Mouse (Mus musculus) thymus, postnatal 0 days (tissue): ENCODE results near the gene Sec31b. TPM values are rescaled to one million over a fixed set of nuclear protein-coding genes. Genes with fewer than 3 reads are reported as not detected.

Experiments
- DNase-seq: peaks from one replicate; pipeline ENCODE4 v3.0.0-alpha.2; 2015; ENCODE audit warnings: low spot score
- polyA plus RNA-seq: library from polyadenylated mRNA; unstranded; fragments of >200 nt; fragmentation: Nextera tagmentation; extraction: Ambion mirVana; gene quantifications from 2 replicates; pipeline ENCODE4 v1.2.1, GENCODE M21; 2015

Gene Sec31b
- polyA plus RNA-seq, 1 experiment from 2014 or later, result 0.81 TPM

GRCm38 (mm10) chr19:44487266-44487665, 58.4 kb downstream of the Sec31b start:
- DNase-seq, result peak; percentile 81

- DNase-seq, result peak; percentile 37
Measured at GRCm38 (mm10) chr19:44476541-44476940, 69.1 kb downstream of the Sec31b start.

- no peak for DNase-seq
Measured at GRCm38 (mm10) chr19:44475268-44475667, 70.4 kb downstream of the Sec31b start.

- DNase-seq, result peak; percentile 87
Measured at GRCm38 (mm10) chr19:44474158-44474557, 71.5 kb downstream of the Sec31b start.

Other genes with a start within 250 kb of the Sec31b start
- 0.18 TPM in 2 replicates for gene Scd4, start 212.8 kb downstream of the Sec31b start, polyA plus RNA-seq
- 1.0 and 1.5 TPM in 2 replicates for gene Scd1, start 138.0 kb downstream of the Sec31b start, polyA plus RNA-seq
- gene Wnt8b, start 52.4 kb downstream of the Sec31b start, polyA plus RNA-seq, result 4.3 and 4.5 TPM in 2 replicates
- not detected in 2 replicates for gene Gm20538, start 7.0 kb upstream of the Sec31b start, polyA plus RNA-seq
- gene Ndufb8, start 9.6 kb upstream of the Sec31b start, polyA plus RNA-seq, result 489 and 499 TPM in 2 replicates
- gene Hif1an, start 17.0 kb upstream of the Sec31b start, polyA plus RNA-seq, result 17.8 and 25.8 TPM in 2 replicates
- 0.04 TPM in 1 of 2 replicates, not detected in the other for gene Pax2, start 210.2 kb upstream of the Sec31b start, polyA plus RNA-seq